Mouse (Mus musculus) spleen, adult 2 months (tissue): ENCODE results near the gene Prkcb.

Experiments used
- CTCF ChIP-seq: fragments of 200-500 bp; IDR thresholded peaks from 2 replicates; pipeline ENCODE4 v1.5.1; 2011; ENCODE audit warnings: mild to moderate bottlenecking, inconsistent platforms; ENCODE audit not compliant: insufficient read depth, insufficient read length, insufficient replicate concordance; ENCODE audit errors: extremely low read depth
- POLR2A ChIP-seq: fragments of 200-500 bp; IDR thresholded peaks from 2 replicates; pipeline ENCODE4 v1.6.1; 2011; ENCODE audit warnings: low read depth, low read length, inconsistent platforms

- TF ChIP-seq CTCF, result no peak
- no peak for TF ChIP-seq POLR2A
Observed at GRCm38 (mm10) chr7:122383260-122383659, 94.7 kb downstream of the Prkcb start.
